Mouse (Mus musculus) brown adipose tissue, adult 24 weeks (tissue): Measurements from ENCODE around the gene Map3k5. TPM values are rescaled to one million over a fixed set of nuclear protein-coding genes. Genes with fewer than 3 reads are reported as not detected.
A peak's percentile ranks its signal among the peaks of the same experiment; 100 is the strongest.

Experiments used
- H3K27ac ChIP-seq: fragments of 200-500 bp; replicated peaks from 2 replicates; pipeline ENCODE4 v1.5.1; 2012; ENCODE audit warnings: low read depth, mild to moderate bottlenecking, low read length
- H3K4me1 ChIP-seq: fragments of 200-500 bp; 2 replicates; pipeline ENCODE4 v1.6.1; 2012; ENCODE audit warnings: low read length, mixed read lengths; ENCODE audit not compliant: control insufficient read depth, insufficient read depth, insufficient read length
- H3K4me3 ChIP-seq: fragments of 200-500 bp; 2 replicates; pipeline ENCODE4 v1.5.1; 2012; ENCODE audit warnings: low read depth, mild to moderate bottlenecking, low read length, moderate library complexity; ENCODE audit not compliant: insufficient read depth
- polyA plus RNA-seq: library from polyadenylated mRNA; stranded (reverse); fragments of >200 nt; gene quantifications from 2 replicates; pipeline ENCODE4 v1.2.4, GENCODE M21; 2012; ENCODE audit not compliant: missing spikeins, insufficient read depth, insufficient read length

The Map3k5 gene
- polyA plus RNA-seq, 1 experiment: 13.1 TPM

GRCm38 (mm10) chr10:20060320-20060970 is 126.2 kb downstream of the Map3k5 start:
- Histone ChIP-seq H3K27ac (no peak overlapping the region), H3K4me3 (no peak overlapping the region), H3K4me1 (peaks cover 15% of the 10 kb centered on the region)

- Histone ChIP-seq H3K27ac (peak overlapping the region; percentile 93), H3K4me1 (no peaks in the 10 kb centered on the region), H3K4me3 (no peak overlapping the region)
Measured at GRCm38 (mm10) chr10:20064556-20065207, 130.4 kb downstream of the Map3k5 start.

DNA sequence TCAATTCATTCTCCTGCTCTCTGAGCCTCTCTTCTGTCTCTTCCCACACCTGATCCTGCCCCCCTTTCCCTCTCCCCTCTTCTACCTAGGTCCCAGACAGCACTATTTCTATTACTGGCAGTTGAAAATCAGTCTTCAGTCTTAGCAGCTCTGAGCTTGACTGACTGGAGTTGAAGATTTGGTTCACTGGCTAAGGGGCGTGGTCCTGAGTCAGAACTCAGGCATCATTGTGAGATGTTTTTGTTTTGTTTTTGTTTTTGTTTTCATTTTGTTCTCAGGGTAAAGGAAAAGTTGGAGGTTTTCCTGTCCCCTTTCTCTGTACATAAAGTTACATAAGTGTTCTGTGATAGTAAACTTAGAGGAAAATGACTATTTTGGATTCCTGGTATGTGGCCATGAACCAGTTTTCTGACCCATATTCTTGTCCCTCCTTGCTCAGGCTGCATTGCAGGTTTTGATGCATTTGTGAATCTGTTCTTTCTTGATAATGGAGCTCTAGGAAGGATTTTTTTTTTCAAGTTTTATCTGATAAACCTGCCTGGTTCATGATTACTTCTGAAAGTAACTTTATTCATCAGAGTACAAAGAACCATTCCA is 131.9 kb downstream of the Map3k5 start:
- Histone ChIP-seq H3K27ac (no peak overlapping the region), H3K4me3 (no peak overlapping the region), H3K4me1 (no peaks in the 10 kb centered on the region)

- Histone ChIP-seq H3K4me3 (no peak overlapping the region), H3K27ac (no peak overlapping the region), H3K4me1 (no peaks in the 10 kb centered on the region)
Measured at GRCm38 (mm10) chr10:20069771-20070460, 135.6 kb downstream of the Map3k5 start.

DNA sequence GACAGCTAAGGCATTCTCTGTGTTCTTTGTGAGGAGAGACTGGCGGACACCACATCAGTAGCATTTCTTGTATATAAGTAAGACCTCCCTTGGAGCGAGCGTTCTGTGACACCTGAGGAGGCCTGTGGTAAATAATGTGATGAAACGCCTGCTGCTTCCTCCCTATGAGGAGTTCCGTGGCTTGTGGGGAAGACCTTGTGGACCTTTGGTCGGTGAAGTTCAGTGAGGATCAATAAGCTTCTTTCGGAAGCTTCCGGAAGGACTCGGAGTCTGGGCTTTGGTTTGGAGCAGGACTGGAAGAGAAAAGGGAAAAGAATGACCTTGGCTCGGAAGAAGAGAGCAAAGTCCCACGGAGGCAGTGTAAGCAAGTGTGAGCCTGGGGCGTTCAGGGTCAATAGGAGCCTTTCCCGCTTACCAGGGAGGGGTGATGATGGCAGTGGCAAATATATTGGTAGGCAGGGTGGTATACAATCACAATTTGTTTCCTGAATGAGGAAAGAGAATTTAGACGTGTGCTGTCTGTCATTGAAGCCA is 136.4 kb downstream of the Map3k5 start:
- H3K27ac ChIP-seq: no peak overlapping the region
- no peaks in the 10 kb centered on the region for H3K4me1 ChIP-seq
- no peak overlapping the region for H3K4me3 ChIP-seq

- Histone ChIP-seq H3K4me3 (no peak overlapping the region), H3K27ac (no peak overlapping the region), H3K4me1 (peaks cover 4% of the 10 kb centered on the region)
Measured at GRCm38 (mm10) chr10:20071716-20072115, 137.4 kb downstream of the Map3k5 start.

- no peak overlapping the region for H3K4me3 ChIP-seq
Measured at GRCm38 (mm10) chr10:20073236-20073893, 139.1 kb downstream of the Map3k5 start.

GRCm38 (mm10) chr10:20076541-20077469 is 142.5 kb downstream of the Map3k5 start:
- Histone ChIP-seq H3K27ac (peak overlapping the region; percentile 97), H3K4me1 (peaks cover 8% of the 10 kb centered on the region), H3K4me3 (no peak overlapping the region)

More at GRCm38 (mm10) chr10:20073236-20073893, 139.1 kb downstream of the Map3k5 start:
- H3K27ac ChIP-seq: no peak overlapping the region
- H3K4me1 ChIP-seq: peaks cover 8% of the 10 kb centered on the region

DNA sequence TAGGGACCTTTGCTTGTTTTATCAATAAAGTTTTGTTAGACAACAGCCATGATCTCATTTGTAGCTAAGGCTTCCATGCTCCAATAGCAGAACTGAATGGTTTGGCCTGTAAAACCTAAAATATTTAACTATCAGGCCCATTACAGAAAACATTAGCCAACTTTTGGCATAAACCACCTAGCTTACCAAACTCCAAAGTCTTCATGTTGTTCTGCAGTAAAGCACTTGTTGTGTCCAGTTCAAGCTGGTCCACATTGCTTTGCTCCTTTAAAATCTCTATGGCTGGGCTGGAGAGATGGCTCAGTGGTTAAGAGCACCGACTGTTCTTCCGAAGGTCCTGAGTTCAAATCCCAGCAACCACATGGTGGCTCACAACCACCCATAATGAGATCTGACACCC is 144.1 kb downstream of the Map3k5 start:
- Histone ChIP-seq H3K27ac (peak overlapping the region; percentile 92), H3K4me3 (no peak overlapping the region), H3K4me1 (peaks cover 8% of the 10 kb centered on the region)

DNA sequence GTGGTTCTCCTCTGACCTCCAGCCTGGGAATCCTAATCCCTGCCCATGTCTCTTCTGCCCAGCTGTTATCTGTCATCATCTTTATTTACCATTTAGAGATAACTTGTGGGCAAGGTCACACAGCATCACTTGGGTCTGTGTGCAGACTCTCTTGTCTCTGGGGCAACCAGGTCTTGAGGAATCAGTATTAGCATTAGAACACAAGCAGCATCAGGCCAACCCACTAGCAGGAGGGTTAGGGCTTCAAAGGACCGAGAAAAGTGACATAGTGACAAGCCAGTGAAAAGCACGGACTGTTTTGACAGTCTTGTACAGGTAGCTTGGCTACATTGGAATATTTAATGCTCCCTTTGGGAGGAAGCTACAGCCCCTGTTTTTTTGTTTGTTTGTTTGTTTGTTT is 153.6 kb downstream of the Map3k5 start:
- H3K27ac ChIP-seq: peak overlapping the region; percentile 10
- H3K4me1 ChIP-seq: peaks cover 4% of the 10 kb centered on the region
- H3K4me3 ChIP-seq: no peak overlapping the region

- H3K4me1 ChIP-seq: peaks cover 4% of the 10 kb centered on the region
- peak overlapping the region; percentile 80 for H3K27ac ChIP-seq
- H3K4me3 ChIP-seq: no peak overlapping the region; the same call in 1 of the 2 replicates
Measured at GRCm38 (mm10) chr10:20089026-20089425, 154.8 kb downstream of the Map3k5 start.

GRCm38 (mm10) chr10:20090171-20090570 is 155.9 kb downstream of the Map3k5 start:
- Histone ChIP-seq H3K4me1 (peaks cover 4% of the 10 kb centered on the region), H3K4me3 (no peak overlapping the region), H3K27ac (no peak overlapping the region)

GRCm38 (mm10) chr10:20091416-20091815 is 157.1 kb downstream of the Map3k5 start:
- Histone ChIP-seq H3K27ac (no peak overlapping the region), H3K4me1 (peaks cover 4% of the 10 kb centered on the region), H3K4me3 (no peak overlapping the region)

- peaks cover 4% of the 10 kb centered on the region for H3K4me1 ChIP-seq
Measured at GRCm38 (mm10) chr10:20092371-20092770, 158.1 kb downstream of the Map3k5 start.

More at GRCm38 (mm10) chr10:20092371-20092770, 158.1 kb downstream of the Map3k5 start:
- Histone ChIP-seq H3K27ac (no peak overlapping the region), H3K4me3 (no peak overlapping the region)
